Mouse (Mus musculus) ES-Bruce4 (cell line): ENCODE measurements around the gene Ebp.

ENCODE experiments used
- CTCF ChIP-seq: IDR thresholded peaks from one replicate; pipeline ENCODE4 v1.8.1; 2011; ENCODE audit warnings: low read depth, low read length
- POLR2A ChIP-seq: IDR thresholded peaks from one replicate; pipeline ENCODE4 v1.8.1; 2011; ENCODE audit warnings: low read length; ENCODE audit not compliant: insufficient read depth

DNA sequence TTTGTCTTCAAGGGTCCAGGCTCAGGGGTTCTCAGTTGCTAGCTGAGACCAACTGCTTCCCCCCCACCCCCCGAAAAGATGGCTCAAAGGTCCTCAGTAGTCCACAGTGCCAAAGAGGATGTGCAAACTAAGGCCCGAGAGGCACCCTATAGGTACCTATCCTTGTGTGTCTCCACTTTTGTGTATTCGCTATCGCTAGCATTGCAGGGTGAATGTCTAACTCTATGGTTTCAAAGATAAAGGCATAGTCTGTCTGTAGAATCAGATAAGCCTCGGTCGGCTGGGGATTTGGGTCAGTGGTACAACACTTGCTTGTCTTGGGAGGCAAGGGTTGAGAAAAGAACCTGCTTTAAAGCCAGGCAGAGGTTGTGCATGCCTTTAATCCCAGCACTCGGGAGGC lies 30.2 kb upstream of the Ebp start:
- TF ChIP-seq CTCF: no peak
- no peak for TF ChIP-seq POLR2A
